8 mouse cellular contexts compared by ENCODE assay signal in genomic region chr7:140942341-140942740, GRCm38 (mm10). TPM values are rescaled to one million over a fixed set of nuclear protein-coding genes. Genes with fewer than 3 reads are reported as not detected.
DNase-seq lines count a peak whose midpoint lies in the region; ATAC-seq lines count a peak whose summit lies in the region.

No protein-coding gene starts in this region.

- DNase-seq in heart, adult 18-20 months: no peak
- peak; percentile 62 for DNase-seq in NIH3T3 (ENCODE audit: low read depth)
- DNase-seq in urinary bladder, adult 18-20 months (ENCODE audit: low spot score in 2 of 2): no peak
- DNase-seq in c-Kit-positive CD71-positive TER-119-positive erythroid progenitor cells, embryonic 14.5 days (ENCODE audit: low spot score): no peak
- no peak for DNase-seq in frontal cortex, postnatal 25 days (ENCODE audit: low spot score in 2 of 2)

- ATAC-seq in heart, embryonic 13.5 days (ENCODE audit: extremely low read depth, insufficient number of reproducible peaks, low FRiP score, low TSS enrichment): no peak
- ATAC-seq in hindbrain, embryonic 13.5 days (ENCODE audit: low FRiP score): no peak
- ATAC-seq in midbrain, embryonic 12.5 days (ENCODE audit: low FRiP score, low read depth): peak; percentile 11; the same call in 1 of the 2 replicates

- peak overlapping the region; percentile 66 for H3K4me3 ChIP-seq in heart, embryonic 13.5 days
- H3K4me3 ChIP-seq in hindbrain, embryonic 13.5 days: peak overlapping the region; percentile 44
- peak overlapping the region; percentile 54 for H3K4me3 ChIP-seq in midbrain, embryonic 12.5 days

- H3K4me2 ChIP-seq in heart, embryonic 13.5 days: peak overlapping the region; percentile 77
- peak overlapping the region; percentile 59 for H3K4me2 ChIP-seq in hindbrain, embryonic 13.5 days
- peak overlapping the region; percentile 61 for H3K4me2 ChIP-seq in midbrain, embryonic 12.5 days (replicated peaks)

- peak overlapping the region; percentile 91 for H3K9ac ChIP-seq in heart, embryonic 13.5 days
- peak overlapping the region; percentile 66; the same call in 1 of the 2 replicates for H3K9ac ChIP-seq in hindbrain, embryonic 13.5 days
- H3K9ac ChIP-seq in midbrain, embryonic 12.5 days (replicated peaks): peak overlapping the region; percentile 67

- H3K36me3 ChIP-seq in heart, embryonic 13.5 days: peaks cover 26% of the 10 kb centered on the region
- no peaks in the 10 kb centered on the region for H3K36me3 ChIP-seq in hindbrain, embryonic 13.5 days
- no peaks in the 10 kb centered on the region; the same call in none of the 2 replicates for H3K36me3 ChIP-seq in midbrain, embryonic 12.5 days

- peaks cover 46% of the 10 kb centered on the region for H3K4me1 ChIP-seq in heart, embryonic 13.5 days
- H3K4me1 ChIP-seq in hindbrain, embryonic 13.5 days (replicated peaks): peaks cover 19% of the 10 kb centered on the region
- H3K4me1 ChIP-seq in midbrain, embryonic 12.5 days: peaks cover 17% of the 10 kb centered on the region

- H3K27me3 ChIP-seq in heart, embryonic 13.5 days (replicated peaks): 0 out of 2 replicates have a peak, but pooled peaks cover 13% of the 10 kb centered on the region
- no peaks in the 10 kb centered on the region for H3K27me3 ChIP-seq in hindbrain, embryonic 13.5 days
- 0 out of 2 replicates have a peak, but pooled peaks cover 4% of the 10 kb centered on the region for H3K27me3 ChIP-seq in midbrain, embryonic 12.5 days

- WGBS in heart, embryonic 13.5 days: 58% methylated on average over 9 of the region's 9 CpGs
- WGBS in hindbrain, embryonic 13.5 days: 59% methylated on average over 9 of the region's 9 CpGs
- WGBS in midbrain, embryonic 12.5 days: 64% methylated on average over 9 of the region's 9 CpGs

- H3K9me3 ChIP-seq in heart, embryonic 13.5 days: no peaks in the 10 kb centered on the region
- H3K9me3 ChIP-seq in hindbrain, embryonic 13.5 days: no peaks in the 10 kb centered on the region
- H3K9me3 ChIP-seq in midbrain, embryonic 12.5 days: no peaks in the 10 kb centered on the region

- peak overlapping the region; percentile 91 for H3K27ac ChIP-seq in heart, embryonic 13.5 days (replicated peaks)
- H3K27ac ChIP-seq in hindbrain, embryonic 13.5 days: no peak overlapping the region
- H3K27ac ChIP-seq in midbrain, embryonic 12.5 days (replicated peaks): no peak overlapping the region

RNA-seq across cellular contexts. Expression of gene Pgghg, which starts 1.1 kb away (rescaled TPM):
- 13.1 and 13.8 TPM in 2 replicates for polyA plus RNA-seq in heart, embryonic 13.5 days (2015; fragmentation: Nextera tagmentation; extraction: Ambion mirVana)
- total RNA-seq in heart, adult 18-20 months (2021): 1 to 10 TPM; 3.5 to 4.3 TPM
- 8.8 and 10.4 TPM in 2 replicates for polyA plus RNA-seq in hindbrain, embryonic 13.5 days (2015; fragmentation: Nextera tagmentation; extraction: Ambion mirVana)
- 13.1 and 14.9 TPM in 2 replicates for polyA plus RNA-seq in midbrain, embryonic 12.5 days (2016; fragmentation: Nextera tagmentation; extraction: Ambion mirVana)

RNA-seq across cellular contexts. Expression of gene Ifitm5, which starts 7.8 kb away (rescaled TPM):
- polyA plus RNA-seq in heart, embryonic 13.5 days (2015; fragmentation: Nextera tagmentation; extraction: Ambion mirVana): 1.2 TPM in 2 replicates
- total RNA-seq in heart, adult 18-20 months (2021): under 1 TPM in 1 of 2 experiments, not detected in 1; 0.46 TPM
- 0.36 and 1.7 TPM in 2 replicates for polyA plus RNA-seq in hindbrain, embryonic 13.5 days (2015; fragmentation: Nextera tagmentation; extraction: Ambion mirVana)
- 0.93 and 0.94 TPM in 2 replicates for polyA plus RNA-seq in midbrain, embryonic 12.5 days (2016; fragmentation: Nextera tagmentation; extraction: Ambion mirVana)

RNA-seq across cellular contexts. Expression of gene Gm45717, which starts 13.4 kb away (rescaled TPM):
- polyA plus RNA-seq in heart, embryonic 13.5 days (2015; fragmentation: Nextera tagmentation; extraction: Ambion mirVana): not detected in 2 replicates
- total RNA-seq in heart, adult 18-20 months (2021): not detected
- not detected in 2 replicates for polyA plus RNA-seq in hindbrain, embryonic 13.5 days (2015; fragmentation: Nextera tagmentation; extraction: Ambion mirVana)
- polyA plus RNA-seq in midbrain, embryonic 12.5 days (2016; fragmentation: Nextera tagmentation; extraction: Ambion mirVana): not detected in 2 replicates

RNA-seq across cellular contexts. Expression of gene Ifitm2, which starts 13.4 kb away (rescaled TPM):
- 505 and 535 TPM in 2 replicates for polyA plus RNA-seq in heart, embryonic 13.5 days (2015; fragmentation: Nextera tagmentation; extraction: Ambion mirVana)
- total RNA-seq in heart, adult 18-20 months (2021): 10 to 100 TPM; 98.8 to 99.4 TPM
- 211 and 226 TPM in 2 replicates for polyA plus RNA-seq in hindbrain, embryonic 13.5 days (2015; fragmentation: Nextera tagmentation; extraction: Ambion mirVana)
- 175 and 198 TPM in 2 replicates for polyA plus RNA-seq in midbrain, embryonic 12.5 days (2016; fragmentation: Nextera tagmentation; extraction: Ambion mirVana)

RNA-seq across cellular contexts. Expression of gene Nlrp6, which starts 21.6 kb away (rescaled TPM):
- 0.05 and 0.20 TPM in 2 replicates for polyA plus RNA-seq in heart, embryonic 13.5 days (2015; fragmentation: Nextera tagmentation; extraction: Ambion mirVana)
- not detected for total RNA-seq in heart, adult 18-20 months (2021)
- 0.09 and 0.12 TPM in 2 replicates for polyA plus RNA-seq in hindbrain, embryonic 13.5 days (2015; fragmentation: Nextera tagmentation; extraction: Ambion mirVana)
- 0.08 and 0.18 TPM in 2 replicates for polyA plus RNA-seq in midbrain, embryonic 12.5 days (2016; fragmentation: Nextera tagmentation; extraction: Ambion mirVana)
